Comparison of ENCODE assay signal across 8 mouse cellular contexts in the genomic region with DNA sequence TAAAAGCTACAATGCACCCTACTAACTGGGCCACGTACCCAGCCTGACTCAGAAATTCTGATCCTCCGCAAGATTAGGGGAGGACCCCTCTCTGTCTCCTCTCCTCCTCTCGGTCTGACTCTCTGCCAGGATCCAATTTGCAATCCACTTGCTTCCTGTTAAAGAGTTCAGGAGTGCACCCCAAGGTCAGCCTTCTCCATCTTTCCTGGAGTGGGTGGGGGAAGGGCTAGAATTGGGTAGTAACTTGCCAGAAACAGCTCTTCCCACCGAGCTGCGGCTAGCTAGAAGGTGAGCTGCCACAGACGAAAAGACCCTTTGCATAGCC. TPM values are rescaled to one million over a fixed set of nuclear protein-coding genes. Genes with fewer than 3 reads are reported as not detected.
DNase-seq lines count a peak whose midpoint lies in the region; ATAC-seq and TF ChIP-seq lines count a peak whose summit lies in the region.

No protein-coding gene starts in this region.

- H3K9ac ChIP-seq in forebrain, embryonic 15.5 days (replicated peaks) = peak overlapping the region; percentile 81
- H3K9ac ChIP-seq in stomach, postnatal 0 days (ENCODE audit: low read length) = peak overlapping the region; percentile 72

- peak overlapping the region; percentile 90 for H3K27ac ChIP-seq in forebrain, embryonic 15.5 days (replicated peaks)
- H3K27ac ChIP-seq in stomach, postnatal 0 days (replicated peaks) = peak overlapping the region; percentile 91

- TF ChIP-seq EP300 in stomach, postnatal 0 days (optimal IDR thresholded peaks at IDR 0.05) = no peak

- H3K27me3 ChIP-seq in forebrain, embryonic 15.5 days = no peaks in the 10 kb centered on the region; the same call in 1 of the 2 replicates
- no peaks in the 10 kb centered on the region for H3K27me3 ChIP-seq in stomach, postnatal 0 days (ENCODE audit: control insufficient read depth, insufficient read depth, low read length)

- H3K4me1 ChIP-seq in forebrain, embryonic 15.5 days = peaks cover 21% of the 10 kb centered on the region
- H3K4me1 ChIP-seq in stomach, postnatal 0 days (replicated peaks; ENCODE audit: control insufficient read depth, insufficient read depth) = no peaks in the 10 kb centered on the region

- TF ChIP-seq CTCF in stomach, postnatal 0 days (IDR thresholded peaks at IDR 0.05; ENCODE audit: low read depth) = no peak

- peak overlapping the region; percentile 83 for H3K4me3 ChIP-seq in forebrain, embryonic 15.5 days
- peak overlapping the region; percentile 65 for H3K4me3 ChIP-seq in stomach, postnatal 0 days (ENCODE audit: low read depth, low read length)

- no peak for ATAC-seq in forebrain, embryonic 15.5 days (replicated peaks)
- peak; percentile 15; the same call in 1 of the 2 replicates for ATAC-seq in stomach, postnatal 0 days (ENCODE audit: low FRiP score, low TSS enrichment)

- no peaks in the 10 kb centered on the region for H3K9me3 ChIP-seq in forebrain, embryonic 15.5 days
- H3K9me3 ChIP-seq in stomach, postnatal 0 days (ENCODE audit: control insufficient read depth, low read length) = no peaks in the 10 kb centered on the region

- DNase-seq in embryo, embryonic 11.5 days (ENCODE audit: low read depth, low spot score) = peak; percentile 24
- DNase-seq in embryo, embryonic 10 days (ENCODE audit: low spot score) = no peak
- DNase-seq in NIH3T3 (ENCODE audit: low read depth) = peak; percentile 64
- peak; percentile 32 to 49 for DNase-seq in kidney, adult 8-10 months
- DNase-seq in lung, postnatal 14 days = peak; percentile 36
- DNase-seq in stomach, postnatal 0 days (ENCODE audit: low spot score) = peak; percentile 52
- DNase-seq in T-cell, adult 2 months (ENCODE audit: low spot score) = no peak

- H3K4me2 ChIP-seq in forebrain, embryonic 15.5 days (replicated peaks) = peak overlapping the region; percentile 80
- peak overlapping the region; percentile 72 for H3K4me2 ChIP-seq in stomach, postnatal 0 days (replicated peaks; ENCODE audit: low read depth)

- no peaks in the 10 kb centered on the region for H3K36me3 ChIP-seq in forebrain, embryonic 15.5 days
- no peaks in the 10 kb centered on the region for H3K36me3 ChIP-seq in stomach, postnatal 0 days (ENCODE audit: control insufficient read depth, insufficient read depth, low read length)

- 4% methylated on average over 6 of the region's 6 CpGs for WGBS in forebrain, embryonic 15.5 days
- 4% methylated on average over 6 of the region's 6 CpGs for WGBS in stomach, postnatal 0 days

RNA-seq across cellular contexts. Expression of a gene that starts 4.8 kb away (rescaled TPM):
- 8.1 and 9.3 TPM in 2 replicates for polyA plus RNA-seq in forebrain, embryonic 15.5 days (2015; fragmentation: Nextera tagmentation; extraction: Ambion mirVana)
- 3.5 and 3.6 TPM in 2 replicates for polyA plus RNA-seq in stomach, postnatal 0 days (2015; fragmentation: Nextera tagmentation; extraction: Ambion mirVana)

Comparison
In these comparisons a context has a peak if more than half of its experiments do, and no peak if none do; other contexts are left out.
1. DNase-seq: peak in embryo, embryonic 11.5 days (single experiment), NIH3T3 (single experiment), kidney, adult 8-10 months (2 of 2), lung, postnatal 14 days (single experiment) and stomach, postnatal 0 days (single experiment); none in embryo, embryonic 10 days (single experiment) and T-cell, adult 2 months (single experiment).